Mouse (Mus musculus) frontal cortex, postnatal 10 days (tissue): ENCODE results near the gene Socs2.
A peak's percentile ranks its signal among the peaks of the same experiment; 100 is the strongest.

Source experiments
- DNase-seq, 2 experiments: peaks; one replicate each; pipeline ENCODE4 v3.0.0; 2022; ENCODE audit warnings: low spot score in 2 of 2, mixed read lengths in 1 of 2

Socs2 gene

GRCm38 (mm10) chr10:95416685-95417495, at the start of gene Socs2:
TSS of gene Socs2 (minus strand) at chr10:95417180.
- DNase-seq: peak; percentile 83 to 90

- no peak for DNase-seq
Observed at GRCm38 (mm10) chr10:95465485-95465896, 48.5 kb upstream of the Socs2 start.

DNA sequence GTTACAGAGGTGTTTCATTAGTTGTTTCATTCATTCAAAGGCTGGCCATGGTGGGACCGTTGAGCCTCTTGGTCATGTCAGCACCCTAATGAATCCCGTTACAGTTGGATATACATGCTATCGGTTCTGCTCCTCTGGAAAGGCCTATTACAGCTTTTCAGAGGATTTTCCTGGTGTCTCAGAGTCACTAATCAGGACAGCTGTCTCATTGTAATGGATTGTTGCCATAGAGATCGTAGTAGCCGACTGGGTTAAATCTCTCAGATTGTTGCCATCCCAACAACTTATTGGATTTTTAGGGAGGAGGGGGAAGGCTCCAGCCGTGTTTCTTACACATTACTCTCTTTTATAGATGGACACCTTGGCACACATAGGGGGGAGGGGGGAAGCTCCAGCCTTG, 47.5 kb upstream of the Socs2 start:
- DNase-seq: no peak

DNA sequence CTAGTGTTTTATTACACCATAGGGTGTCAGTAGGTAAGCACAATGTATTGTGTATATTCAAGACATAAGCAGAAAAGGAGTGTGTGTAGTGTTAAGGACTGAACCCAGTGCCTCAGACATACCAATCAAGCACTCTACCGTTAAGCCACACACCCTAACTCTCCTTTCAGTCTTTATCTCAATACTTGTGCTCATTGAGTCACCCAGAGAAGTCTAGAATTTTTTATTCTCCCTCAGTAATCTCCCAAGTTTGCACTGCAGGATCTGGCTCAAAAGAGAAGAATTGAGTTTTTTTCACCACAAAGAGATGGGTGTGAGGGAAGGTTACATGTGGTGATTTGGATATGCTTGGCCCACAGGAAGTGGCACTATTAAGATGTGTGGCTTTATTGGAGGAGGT, 45.3 kb upstream of the Socs2 start:
- no peak for DNase-seq

DNA sequence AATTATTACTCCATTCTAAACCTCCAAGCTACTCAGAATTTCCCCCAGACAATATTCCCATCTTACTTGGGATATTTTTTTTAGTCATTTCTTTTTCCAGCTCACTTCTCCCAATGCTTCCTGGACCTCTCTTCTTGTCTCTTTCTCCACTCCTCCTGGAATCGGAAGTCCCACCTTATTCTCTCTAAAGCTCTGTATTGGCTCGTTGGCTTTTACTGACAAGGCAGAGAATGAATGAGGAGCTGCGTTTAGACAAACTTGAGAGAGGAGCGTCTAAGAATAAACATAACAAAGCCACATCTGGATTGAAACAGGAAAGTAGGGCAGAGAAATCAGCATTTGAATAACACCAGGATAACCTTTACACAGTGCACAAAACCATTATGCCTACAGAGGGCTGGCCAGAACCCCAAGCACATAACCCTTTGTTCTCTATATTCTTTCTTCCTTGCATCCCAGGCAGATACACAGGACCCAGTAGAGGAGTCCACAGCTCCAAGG, 44.1 kb upstream of the Socs2 start:
- no peak for DNase-seq

DNA sequence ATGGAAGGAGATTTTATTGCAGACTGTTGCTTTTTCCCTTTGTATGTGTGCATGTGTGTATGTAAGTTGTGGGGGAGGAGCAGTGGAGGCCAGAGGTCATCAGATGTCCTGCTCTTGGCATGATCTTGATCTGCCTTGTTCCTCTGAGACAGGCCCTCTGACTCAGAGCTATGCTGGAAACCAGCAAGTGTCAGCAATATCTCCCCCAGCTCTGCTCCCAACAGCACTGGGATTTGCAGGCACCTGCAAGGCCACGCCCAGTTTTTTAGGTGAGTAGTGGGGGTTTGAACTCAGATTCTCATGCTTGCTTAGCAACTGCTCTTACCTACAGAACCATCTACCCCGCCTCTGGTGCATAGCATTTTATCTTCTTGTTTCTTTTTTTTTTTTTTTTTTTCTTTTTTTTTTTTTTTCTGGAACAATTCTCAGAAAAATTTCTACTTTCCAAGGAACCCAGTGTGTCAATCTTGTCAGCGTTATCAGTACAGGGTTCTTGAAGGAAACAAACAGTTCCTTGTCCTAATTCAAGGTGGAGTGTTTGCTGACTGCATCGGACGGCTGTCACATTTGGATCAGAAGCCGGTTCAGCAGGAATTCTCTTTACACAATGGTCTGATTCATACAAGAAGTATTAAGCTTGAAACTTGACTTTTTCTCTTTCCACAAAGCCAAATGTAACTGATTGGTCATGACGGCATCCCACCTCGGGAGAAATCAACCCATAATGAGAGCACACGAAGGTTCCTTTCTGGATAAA, 41.2 kb upstream of the Socs2 start:
- DNase-seq: no peak

DNA sequence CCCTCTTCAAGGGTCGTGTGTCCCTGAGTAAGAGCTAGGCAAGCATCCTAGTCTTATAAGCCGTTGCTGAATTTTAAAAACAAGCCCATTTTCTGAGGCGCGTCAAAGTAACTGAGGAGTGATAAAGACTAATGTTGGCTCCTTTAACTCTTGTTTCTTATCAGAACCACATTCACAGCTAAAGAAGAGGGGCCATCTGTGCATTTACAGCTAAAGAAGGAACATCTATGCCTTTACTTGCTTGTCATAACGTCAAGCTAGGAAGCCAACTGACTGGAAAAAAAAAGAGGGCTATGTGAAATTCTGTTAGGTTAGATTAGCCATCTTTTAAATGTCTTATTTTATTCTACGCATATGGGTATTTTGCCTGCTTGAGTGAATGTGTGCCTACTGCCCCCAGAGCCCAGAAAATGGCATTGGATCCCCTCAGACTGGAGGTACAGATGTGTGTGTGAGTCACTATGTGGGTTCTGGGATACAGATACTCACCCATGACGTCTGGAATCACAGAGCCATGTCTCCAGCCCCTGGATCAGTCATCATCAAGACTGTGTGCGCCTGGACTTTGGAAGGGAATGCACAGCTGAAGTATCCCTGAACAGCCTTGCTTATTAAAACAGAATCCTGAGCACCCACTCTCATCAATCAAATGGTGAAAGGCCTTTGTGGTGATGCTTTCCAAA, 40.5 kb upstream of the Socs2 start:
- DNase-seq: no peak

DNA sequence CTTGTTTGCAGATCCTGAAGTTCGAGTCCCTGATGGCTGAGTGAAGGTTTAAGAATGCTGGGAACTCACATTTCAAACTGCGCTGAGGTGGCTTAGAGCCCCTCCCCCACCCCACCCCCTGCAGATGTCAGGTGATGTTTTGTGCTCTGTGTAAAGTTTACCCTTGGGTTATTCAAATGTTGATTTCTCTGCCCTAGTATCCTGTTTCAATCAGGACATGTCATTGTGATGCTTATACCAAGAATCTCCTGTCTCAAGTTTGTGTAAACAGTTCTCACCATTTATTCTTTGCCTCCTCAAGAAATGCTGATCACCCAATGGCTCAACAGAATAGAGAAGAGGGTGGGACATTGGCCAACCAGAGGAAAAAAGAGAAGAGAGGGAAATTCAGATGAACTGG, 39.1 kb upstream of the Socs2 start:
- no peak for DNase-seq

GRCm38 (mm10) chr10:95453282-95453681, 36.3 kb upstream of the Socs2 start:
- no peak for DNase-seq

- no peak for DNase-seq
Observed at GRCm38 (mm10) chr10:95449033-95449432, 32.1 kb upstream of the Socs2 start.

DNA sequence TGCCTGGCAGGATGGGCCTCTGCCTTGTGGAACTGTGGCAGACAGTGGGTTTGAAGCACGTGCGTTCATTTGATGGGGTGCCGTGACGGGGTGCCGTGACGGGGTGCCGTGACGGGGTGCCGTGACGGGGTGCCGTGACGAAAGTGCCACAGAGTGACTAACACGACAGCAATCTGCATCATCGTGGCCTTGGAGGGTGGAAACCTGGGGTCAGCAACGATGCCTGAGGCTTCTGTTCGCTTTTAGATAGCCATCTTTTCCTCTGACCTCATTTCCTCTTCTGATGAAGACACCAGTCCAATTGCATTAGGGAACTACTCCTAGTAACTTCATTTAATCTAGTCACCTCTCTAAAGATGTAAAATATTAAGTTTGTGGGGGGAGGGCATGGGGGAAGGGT, 31.0 kb upstream of the Socs2 start:
- DNase-seq: no peak

- DNase-seq: no peak
Observed at GRCm38 (mm10) chr10:95445104-95446056, 28.4 kb upstream of the Socs2 start.

DNA sequence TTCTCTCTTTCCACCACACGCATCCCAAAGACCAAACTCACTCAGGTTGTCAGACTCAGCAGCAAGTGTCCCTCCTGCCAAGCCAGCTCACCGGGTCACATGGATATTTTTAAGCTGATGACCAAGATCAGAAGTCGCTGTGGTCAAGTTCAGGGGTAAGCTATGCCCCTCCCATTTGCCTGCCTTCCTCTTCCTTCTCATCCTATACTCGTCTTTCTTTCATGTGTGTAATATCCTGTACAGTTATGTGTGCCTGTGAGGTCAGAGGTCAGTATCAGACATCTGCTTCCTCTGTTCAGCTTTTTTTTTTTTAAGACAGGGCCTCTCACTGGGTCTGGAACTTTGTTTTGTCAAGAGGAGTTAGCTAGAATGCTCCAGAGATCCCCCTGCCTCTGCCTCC, 25.4 kb upstream of the Socs2 start:
- DNase-seq: no peak

GRCm38 (mm10) chr10:95440566-95440965, 23.6 kb upstream of the Socs2 start:
- DNase-seq: no peak

- no peak for DNase-seq
Observed at GRCm38 (mm10) chr10:95439718-95440339, 22.8 kb upstream of the Socs2 start.

DNA sequence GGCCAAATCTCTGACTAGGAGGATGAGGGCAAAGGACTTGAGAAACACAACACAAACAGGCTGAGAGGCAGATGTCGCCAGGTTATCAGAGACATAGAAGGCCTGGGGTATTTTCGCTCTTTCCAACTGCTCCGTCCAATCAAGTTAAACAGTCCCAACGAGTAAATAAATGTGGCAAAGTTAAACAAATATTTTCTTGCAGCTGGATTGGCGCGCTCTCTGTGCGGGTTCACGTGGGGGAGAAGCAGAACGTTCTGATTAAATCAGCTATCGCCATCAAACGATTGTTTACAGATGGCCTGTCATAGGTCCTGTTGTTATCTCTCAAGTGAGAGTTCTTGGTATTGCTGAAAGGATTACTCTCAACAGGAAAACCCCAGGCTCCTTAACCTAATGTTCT, 22.0 kb upstream of the Socs2 start:
- DNase-seq: no peak

DNA sequence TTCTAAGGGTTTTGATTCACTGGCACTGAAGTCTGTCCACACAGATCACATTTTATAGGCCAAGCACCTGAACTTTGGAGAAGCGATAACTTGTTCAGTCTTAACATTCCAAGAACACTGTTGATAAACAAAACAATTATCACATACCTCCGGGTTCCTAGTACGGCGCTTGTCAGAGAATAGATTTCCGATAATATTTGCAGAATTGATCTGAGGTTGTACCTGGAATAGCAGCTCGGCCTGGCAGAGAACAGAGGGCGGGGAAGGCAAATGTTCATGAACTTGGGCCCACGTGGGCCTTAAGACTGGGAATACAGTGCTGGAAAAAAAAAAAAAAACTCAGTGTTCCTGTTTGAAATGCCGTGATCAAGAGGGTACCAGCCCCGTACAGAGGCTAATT, 13.3 kb upstream of the Socs2 start:
- no peak for DNase-seq

GRCm38 (mm10) chr10:95429111-95429510, 12.1 kb upstream of the Socs2 start:
- no peak for DNase-seq

GRCm38 (mm10) chr10:95426207-95427115, 9.5 kb upstream of the Socs2 start:
- no peak for DNase-seq

DNA sequence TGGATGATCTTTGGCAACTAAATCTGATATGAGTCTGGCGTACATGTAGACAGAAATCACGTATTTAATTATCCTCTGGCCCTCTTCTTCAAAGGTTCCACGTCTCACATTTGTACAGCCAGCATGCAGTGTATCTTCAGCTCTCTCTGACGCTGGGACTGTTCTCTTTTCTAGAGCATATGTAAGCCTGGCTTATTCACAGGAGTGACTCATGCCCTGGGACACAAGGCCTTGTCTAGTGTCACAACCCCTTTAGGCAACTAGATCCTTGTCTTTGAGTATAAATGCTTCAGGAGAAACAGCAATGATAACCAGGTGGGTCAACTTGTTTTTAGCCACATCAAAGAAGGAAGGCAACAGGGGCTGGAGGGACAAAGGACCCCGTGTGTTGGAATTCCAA, 5.7 kb upstream of the Socs2 start:
- DNase-seq: no peak
